Mouse (Mus musculus) midbrain, embryonic 11.5 days (tissue): ENCODE measurements at regions not wholly inside any gene's neighbourhood (a gene's known extent, or its start where the extent isn't known, plus 50 kb on each side); places are given as distances from the start of the nearest gene placed in this dataset.

Experiments used
- ATAC-seq: fragments of 200-750 bp; cut with Nextera tagmentation; 2 replicates; pipeline ENCODE4 v1.8.0; 2017; ENCODE audit warnings: moderate TSS enrichment, moderate library complexity; ENCODE audit not compliant: low FRiP score
- DNase-seq: peaks from one replicate; pipeline ENCODE4 v3.0.0; 2015; ENCODE audit warnings: low spot score; ENCODE audit errors: missing footprints
- H3K27ac ChIP-seq: fragments of 300-500 bp; sonication (generic); 2 replicates; pipeline ENCODE4 v1.5.1; 2014; ENCODE audit warnings: low read depth, low read length
- H3K27me3 ChIP-seq: fragments of 300-500 bp; sonication (generic); 2 replicates; pipeline ENCODE4 v1.6.1; 2014; ENCODE audit warnings: mild to moderate bottlenecking, low read length, moderate library complexity, mixed read lengths; ENCODE audit not compliant: control insufficient read depth, insufficient read depth
- H3K36me3 ChIP-seq: fragments of 300-500 bp; sonication (generic); 2 replicates; pipeline ENCODE4 v1.6.1; 2014; ENCODE audit warnings: mild to moderate bottlenecking, low read length, moderate library complexity, mixed read lengths; ENCODE audit not compliant: control insufficient read depth, insufficient read depth
- H3K4me1 ChIP-seq: fragments of 300-500 bp; sonication (generic); 2 replicates; pipeline ENCODE4 v1.6.1; 2014; ENCODE audit warnings: low read length; ENCODE audit not compliant: control insufficient read depth, insufficient read depth
- H3K4me2 ChIP-seq: fragments of 300-500 bp; sonication (generic); 2 replicates; pipeline ENCODE4 v1.6.1; 2014; ENCODE audit warnings: mild to moderate bottlenecking, moderate library complexity
- H3K4me3 ChIP-seq: fragments of 300-500 bp; sonication (generic); 2 replicates; pipeline ENCODE4 v1.5.1; 2014; ENCODE audit warnings: low read depth, low read length
- H3K9ac ChIP-seq: fragments of 300-500 bp; sonication (generic); 2 replicates; pipeline ENCODE4 v1.6.1; 2014; ENCODE audit warnings: low read length
- H3K9me3 ChIP-seq: fragments of 300-500 bp; sonication (generic); 2 replicates; pipeline ENCODE4 v1.6.1; 2016; ENCODE audit warnings: low read length; ENCODE audit not compliant: control insufficient read depth
- WGBS: fragments of 180-500 bp; shearing (Covaris S2); extraction: QIAGEN DNeasy Blood & Tissue Kit; methylation state at CpG from one replicate; pipeline ENCODE4 v1.1.7; 2014; 5-methylcytosine and 5-hydroxymethylcytosine counted together

GRCm38 (mm10) chr4:68179551-68179950, 774.6 kb downstream of the Brinp1 start:
- no peak overlapping the region for H3K9ac ChIP-seq
- WGBS: 82% methylated on average over 4 of the region's 4 CpGs
- H3K27ac ChIP-seq: no peak overlapping the region
- H3K9me3 ChIP-seq: no peaks in the 10 kb centered on the region
- ATAC-seq (no peak), DNase-seq (peak; percentile 53)
- no peaks in the 10 kb centered on the region for H3K27me3 ChIP-seq
- no peak overlapping the region for H3K4me3 ChIP-seq
- H3K4me1 ChIP-seq: no peaks in the 10 kb centered on the region
- H3K4me2 ChIP-seq: no peak overlapping the region
- no peaks in the 10 kb centered on the region for H3K36me3 ChIP-seq

- H3K27ac ChIP-seq: no peak overlapping the region
- H3K4me1 ChIP-seq: no peaks in the 10 kb centered on the region
- WGBS: 92% methylated on average over 1 of the region's 1 CpGs
- no peak for ATAC-seq
- H3K4me2 ChIP-seq: no peak overlapping the region
- no peak for DNase-seq
- no peaks in the 10 kb centered on the region for H3K9me3 ChIP-seq
- H3K4me3 ChIP-seq: no peak overlapping the region
- H3K9ac ChIP-seq: no peak overlapping the region
- H3K36me3 ChIP-seq: no peaks in the 10 kb centered on the region
- H3K27me3 ChIP-seq: no peaks in the 10 kb centered on the region
These were observed 797.7 kb downstream of the Brinp1 start for GRCm38 (mm10) chr4:68156499-68156898.

- DNase-seq: peak; percentile 85
- no peaks in the 10 kb centered on the region for H3K9me3 ChIP-seq
- H3K27me3 ChIP-seq: no peaks in the 10 kb centered on the region
- WGBS: 36% methylated on average over 5 of the region's 5 CpGs
- no peak overlapping the region for H3K9ac ChIP-seq
- ATAC-seq: peak; percentile 76
- H3K27ac ChIP-seq: no peak overlapping the region
- H3K4me1 ChIP-seq: peaks cover 3% of the 10 kb centered on the region; the same call in 1 of the 2 replicates
- no peak overlapping the region for H3K4me2 ChIP-seq
- no peaks in the 10 kb centered on the region for H3K36me3 ChIP-seq
- H3K4me3 ChIP-seq: no peak overlapping the region
These were observed 805.6 kb downstream of the Brinp1 start for GRCm38 (mm10) chr4:68148483-68149069.

DNA sequence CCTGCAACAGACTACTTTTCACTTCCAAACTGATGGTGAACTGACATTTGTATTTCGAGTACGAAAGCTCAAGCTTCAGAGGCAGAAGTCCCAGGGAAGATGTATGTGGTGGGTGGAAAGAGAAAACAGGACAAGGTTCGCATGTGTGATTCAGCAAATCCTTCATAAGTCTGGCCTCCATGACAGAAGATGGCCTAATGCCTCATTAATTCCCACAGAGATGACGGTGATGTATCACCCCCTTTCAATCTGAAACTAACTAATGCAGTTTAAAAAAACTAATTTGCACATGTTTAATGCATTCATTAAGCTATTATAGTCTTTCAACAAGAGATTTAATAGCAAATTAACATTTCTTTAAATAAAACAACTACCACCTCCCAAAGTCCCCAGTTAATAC, 826.1 kb downstream of the Brinp1 start:
- Histone ChIP-seq H3K4me3 (no peak overlapping the region), H3K36me3 (no peaks in the 10 kb centered on the region), H3K27ac (no peak overlapping the region), H3K9ac (no peak overlapping the region), H3K4me1 (no peaks in the 10 kb centered on the region), H3K4me2 (no peak overlapping the region), H3K9me3 (no peaks in the 10 kb centered on the region), H3K27me3 (no peaks in the 10 kb centered on the region)
- ATAC-seq (no peak), DNase-seq (no peak)
- WGBS: 61% methylated on average over 4 of the region's 4 CpGs

GRCm38 (mm10) chr4:68114502-68114901, 839.7 kb downstream of the Brinp1 start:
- H3K27me3 ChIP-seq: no peaks in the 10 kb centered on the region
- H3K4me3 ChIP-seq: no peak overlapping the region
- H3K4me2 ChIP-seq: no peak overlapping the region
- H3K9ac ChIP-seq: no peak overlapping the region
- H3K9me3 ChIP-seq: no peaks in the 10 kb centered on the region
- no peaks in the 10 kb centered on the region for H3K4me1 ChIP-seq
- no peaks in the 10 kb centered on the region for H3K36me3 ChIP-seq
- no peak overlapping the region for H3K27ac ChIP-seq
- no peak for ATAC-seq
- DNase-seq: no peak

DNA sequence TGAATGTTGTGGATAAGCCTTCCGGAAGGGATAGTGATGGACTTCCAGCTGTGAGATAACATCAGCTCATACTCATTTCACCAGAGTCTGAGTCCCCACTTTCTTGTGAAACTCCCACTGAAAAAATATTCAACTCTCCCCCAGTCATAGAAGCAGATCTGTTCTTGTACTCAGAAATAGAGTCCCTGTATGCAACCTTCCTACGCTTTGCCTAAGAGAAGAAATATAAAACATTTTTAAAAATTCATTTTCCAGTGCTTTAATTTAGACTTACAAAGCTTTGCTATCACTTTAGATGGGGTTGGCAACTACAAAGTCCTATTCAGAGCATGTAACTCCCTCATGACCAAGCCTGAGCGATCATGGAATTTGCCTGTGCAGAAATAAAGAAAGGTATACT, 868.9 kb downstream of the Brinp1 start:
- H3K27me3 ChIP-seq: no peaks in the 10 kb centered on the region
- no peak for ATAC-seq
- no peaks in the 10 kb centered on the region for H3K4me1 ChIP-seq
- H3K36me3 ChIP-seq: no peaks in the 10 kb centered on the region
- H3K4me3 ChIP-seq: no peak overlapping the region
- no peak overlapping the region for H3K27ac ChIP-seq
- H3K4me2 ChIP-seq: no peak overlapping the region
- H3K9ac ChIP-seq: no peak overlapping the region
- DNase-seq: no peak
- no peaks in the 10 kb centered on the region for H3K9me3 ChIP-seq
- WGBS: 84% methylated on average over 3 of the region's 3 CpGs

GRCm38 (mm10) chr4:68056813-68057578, 897.2 kb downstream of the Brinp1 start:
- no peak for DNase-seq
- no peak overlapping the region for H3K4me2 ChIP-seq
- no peak overlapping the region for H3K9ac ChIP-seq
- H3K27me3 ChIP-seq: no peaks in the 10 kb centered on the region
- 71% methylated on average over 4 of the region's 4 CpGs for whole genome bisulfite sequencing
- H3K9me3 ChIP-seq: no peaks in the 10 kb centered on the region
- no peaks in the 10 kb centered on the region for H3K36me3 ChIP-seq
- no peak for ATAC-seq
- no peak overlapping the region for H3K27ac ChIP-seq
- no peak overlapping the region for H3K4me3 ChIP-seq
- H3K4me1 ChIP-seq: no peaks in the 10 kb centered on the region

DNA sequence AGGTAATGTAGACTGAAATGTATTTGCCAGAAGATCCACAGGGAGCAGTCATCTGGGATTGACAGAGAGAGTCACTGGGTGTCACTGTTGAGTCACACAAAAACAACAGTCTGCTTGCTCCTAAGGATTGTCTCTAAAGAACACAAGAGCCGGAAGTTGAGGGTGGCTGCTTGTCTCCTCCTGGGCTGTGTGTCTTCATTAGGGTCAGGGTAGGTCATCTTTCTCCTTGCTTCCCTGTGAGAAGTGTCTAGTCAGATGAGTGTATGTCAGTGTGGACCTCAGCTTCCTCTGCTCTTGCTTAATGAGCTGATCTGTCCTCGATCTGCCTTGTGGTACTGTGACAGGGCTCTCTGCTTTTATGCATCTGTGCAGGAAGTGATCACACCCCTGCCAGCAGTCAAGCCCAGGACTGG, 931.3 kb downstream of the Brinp1 start:
- Histone ChIP-seq H3K9ac (no peak overlapping the region), H3K4me1 (no peaks in the 10 kb centered on the region), H3K9me3 (no peaks in the 10 kb centered on the region), H3K27ac (no peak overlapping the region), H3K4me3 (no peak overlapping the region), H3K36me3 (no peaks in the 10 kb centered on the region), H3K27me3 (no peaks in the 10 kb centered on the region), H3K4me2 (no peak overlapping the region)
- ATAC-seq (peak; percentile 93), DNase-seq (peak; percentile 91)
- 6% methylated on average over 2 of the region's 2 CpGs for WGBS

DNA sequence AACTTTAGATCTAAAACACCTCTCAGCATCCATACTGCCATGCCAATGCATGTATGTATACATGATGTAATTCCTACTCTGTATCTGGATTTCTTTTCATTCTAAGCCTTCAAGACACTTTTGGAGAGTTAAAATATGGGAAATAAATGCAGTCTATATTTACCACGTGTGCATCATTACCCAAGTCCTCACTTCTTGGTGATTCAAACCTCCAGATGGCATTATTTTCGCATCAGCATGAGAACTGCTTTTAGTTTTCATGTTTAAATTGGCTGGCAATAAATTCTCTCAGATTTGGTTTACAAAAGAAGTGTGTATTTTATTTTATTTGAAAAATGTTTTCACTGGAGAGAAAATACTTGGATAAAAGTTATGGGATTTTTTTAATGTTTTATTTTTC, 942.8 kb downstream of the Brinp1 start:
- no peak for ATAC-seq
- no peak for DNase-seq
- H3K4me2 ChIP-seq: no peak overlapping the region
- H3K9ac ChIP-seq: no peak overlapping the region
- no peaks in the 10 kb centered on the region for H3K4me1 ChIP-seq
- H3K9me3 ChIP-seq: no peaks in the 10 kb centered on the region
- H3K27me3 ChIP-seq: no peaks in the 10 kb centered on the region
- no peak overlapping the region for H3K4me3 ChIP-seq
- H3K27ac ChIP-seq: no peak overlapping the region
- H3K36me3 ChIP-seq: no peaks in the 10 kb centered on the region
- 72% methylated on average over 2 of the region's 2 CpGs for WGBS
